Mouse (Mus musculus): ENCODE data around the gene Map7d3.

Map7d3 gene

GRCm38 (mm10) chrX:56821765-56822603 is at the start of gene Map7d3:
TSS of gene Map7d3 (minus strand) at chrX:56822326.
- DNase-seq (ENCODE audit: low spot score) = peak; percentile 16

GRCm38 (mm10) chrX:56869863-56870262 is 47.7 kb upstream of the Map7d3 start, which contains the start of gene Adgrg4:
TSS of gene Adgrg4 (plus strand) at chrX:56870163.
- DNase-seq (ENCODE audit: low spot score) = no peak

- no peak for DNase-seq (ENCODE audit: low spot score)
Measured at GRCm38 (mm10) chrX:56841255-56841654, 19.1 kb upstream of the Map7d3 start.

- peak; percentile 53 for DNase-seq (ENCODE audit: low spot score)
Measured at GRCm38 (mm10) chrX:56839369-56839768, 17.2 kb upstream of the Map7d3 start.

GRCm38 (mm10) chrX:56835842-56836241 is 13.7 kb upstream of the Map7d3 start:
- DNase-seq (ENCODE audit: low spot score) = no peak

- no peak for DNase-seq (ENCODE audit: low spot score)
Measured at GRCm38 (mm10) chrX:56827492-56827891, 5.4 kb upstream of the Map7d3 start.

- DNase-seq (ENCODE audit: low spot score) = peak; percentile 72
Measured at GRCm38 (mm10) chrX:56791268-56791667, 30.9 kb downstream of the Map7d3 start.

GRCm38 (mm10) chrX:56790591-56790990 is 31.5 kb downstream of the Map7d3 start:
- DNase-seq (ENCODE audit: low spot score) = no peak

- DNase-seq (ENCODE audit: low spot score) = no peak
Measured at GRCm38 (mm10) chrX:56787486-56787885, 34.6 kb downstream of the Map7d3 start.

GRCm38 (mm10) chrX:56786281-56787061 is 35.7 kb downstream of the Map7d3 start:
- peak; percentile 14 for DNase-seq (ENCODE audit: low spot score)

GRCm38 (mm10) chrX:56773329-56773728 is 48.8 kb downstream of the Map7d3 start:
- no peak for DNase-seq (ENCODE audit: low spot score)

- DNase-seq (ENCODE audit: low spot score) = no peak
Measured at GRCm38 (mm10) chrX:56771751-56772150, 50.4 kb downstream of the Map7d3 start.

GRCm38 (mm10) chrX:56769838-56770237 is 52.3 kb downstream of the Map7d3 start:
- no peak for DNase-seq (ENCODE audit: low spot score)

GRCm38 (mm10) chrX:56760257-56760760 is 61.8 kb downstream of the Map7d3 start:
- no peak for DNase-seq (ENCODE audit: low spot score)

GRCm38 (mm10) chrX:56756352-56756751 is 65.8 kb downstream of the Map7d3 start:
- DNase-seq (ENCODE audit: low spot score) = no peak

GRCm38 (mm10) chrX:56755646-56756045 is 66.5 kb downstream of the Map7d3 start:
- DNase-seq (ENCODE audit: low spot score) = peak; percentile 16

- DNase-seq (ENCODE audit: low spot score) = no peak
Measured at GRCm38 (mm10) chrX:56753317-56754289, 68.5 kb downstream of the Map7d3 start.

- DNase-seq (ENCODE audit: low spot score) = no peak
Measured at GRCm38 (mm10) chrX:56752144-56752543, 70.0 kb downstream of the Map7d3 start.

GRCm38 (mm10) chrX:56751536-56751935 is 70.6 kb downstream of the Map7d3 start:
- no peak for DNase-seq (ENCODE audit: low spot score)

All from embryo, embryonic 10 days (tissue).